Mouse (Mus musculus) cortical plate, adult 2 months (tissue): ENCODE results near the gene Kdm5b.
"Not testable (repeated sequence)": the region's sequence is repeated elsewhere in the genome, so short reads cannot be mapped to it uniquely, and the experiment has no call there.

Source experiments
- CTCF ChIP-seq: fragments of 200-500 bp; IDR thresholded peaks from 2 replicates; pipeline ENCODE4 v1.5.1; 2011; ENCODE audit warnings: mild to moderate bottlenecking, control low read depth, low read length; ENCODE audit not compliant: insufficient read depth; ENCODE audit errors: extremely low read depth
- POLR2A ChIP-seq: fragments of 200-500 bp; IDR thresholded peaks from 2 replicates; pipeline ENCODE4 v1.6.1; 2011; ENCODE audit warnings: mild to moderate bottlenecking, low read length, control low read depth; ENCODE audit not compliant: insufficient read depth; ENCODE audit errors: extremely low read depth

DNA sequence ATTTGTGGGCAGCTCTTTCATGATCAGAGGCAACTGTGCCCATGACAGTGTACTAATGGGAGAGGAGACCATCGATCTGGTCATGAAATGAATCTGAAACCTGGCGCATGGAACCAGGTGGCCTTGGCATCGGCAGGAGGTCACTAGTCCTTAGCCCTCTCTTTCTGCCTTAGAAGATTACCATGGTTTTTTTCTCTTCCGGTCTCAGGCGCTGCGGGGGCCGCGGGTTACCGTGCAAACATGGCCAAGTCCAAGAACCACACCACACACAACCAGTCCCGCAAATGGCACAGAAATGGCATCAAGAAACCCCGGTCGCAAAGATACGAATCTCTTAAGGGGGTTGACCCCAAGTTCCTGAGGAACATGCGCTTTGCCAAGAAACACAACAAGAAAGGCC lies 42.1 kb upstream of the Kdm5b start:
- not testable (repeated sequence) for TF ChIP-seq CTCF, POLR2A
